Mouse (Mus musculus) stomach, embryonic 14.5 days (tissue): ENCODE data around the gene Gng8. TPM values are rescaled to one million over a fixed set of nuclear protein-coding genes. Genes with fewer than 3 reads are reported as not detected.

Experiments
- ATAC-seq: fragments of 200-750 bp; cut with Nextera tagmentation; 2 replicates; pipeline ENCODE4 v1.8.0; 2017; ENCODE audit warnings: low read depth, moderate TSS enrichment; ENCODE audit not compliant: insufficient number of reproducible peaks, insufficient read depth, low FRiP score
- H3K27ac ChIP-seq: fragments of 300-500 bp; sonication (generic); 2 replicates; pipeline ENCODE4 v1.5.1; 2014; ENCODE audit warnings: mild to moderate bottlenecking, low read length, moderate library complexity, mixed read lengths
- H3K27me3 ChIP-seq: fragments of 300-500 bp; sonication (generic); 2 replicates; pipeline ENCODE4 v1.6.1; 2014; ENCODE audit warnings: low read length, control low read depth, mixed read lengths; ENCODE audit not compliant: control insufficient read depth, insufficient read depth
- H3K36me3 ChIP-seq: fragments of 300-500 bp; sonication (generic); 2 replicates; pipeline ENCODE4 v1.6.1; 2014; ENCODE audit warnings: mild to moderate bottlenecking, control low read depth, low read length, moderate library complexity, mixed read lengths; ENCODE audit not compliant: control insufficient read depth, insufficient read depth
- H3K4me1 ChIP-seq: fragments of 300-500 bp; sonication (generic); 2 replicates; pipeline ENCODE4 v1.6.1; 2014; ENCODE audit warnings: low read length, control low read depth, mixed read lengths; ENCODE audit not compliant: control insufficient read depth, insufficient read depth
- H3K4me2 ChIP-seq: fragments of 300-500 bp; sonication (generic); replicated peaks from 2 replicates; pipeline ENCODE4 v1.6.1; 2014; ENCODE audit warnings: low read depth, low read length, control low read depth
- H3K4me3 ChIP-seq: fragments of 300-500 bp; sonication (generic); 2 replicates; pipeline ENCODE4 v1.5.1; 2014; ENCODE audit warnings: low read depth, low read length, control low read depth
- H3K9ac ChIP-seq: fragments of 300-500 bp; sonication (generic); replicated peaks from 2 replicates; pipeline ENCODE4 v1.6.1; 2014; ENCODE audit warnings: low read depth, mild to moderate bottlenecking, control low read depth, low read length, moderate library complexity, mixed read lengths
- H3K9me3 ChIP-seq: fragments of 300-500 bp; sonication (generic); 2 replicates; pipeline ENCODE4 v1.6.1; 2016; ENCODE audit warnings: low read depth, low read length, control low read depth; ENCODE audit not compliant: control insufficient read depth
- WGBS: fragments of 180-500 bp; shearing (Covaris S2); extraction: QIAGEN DNeasy Blood & Tissue Kit; methylation state at CpG from one replicate; pipeline ENCODE4 v1.1.7; 2014; 5-methylcytosine and 5-hydroxymethylcytosine counted together
- polyA plus RNA-seq: library from polyadenylated mRNA; unstranded; fragments of >200 nt; fragmentation: Nextera tagmentation; extraction: Ambion mirVana; gene quantifications from 2 replicates; pipeline ENCODE4 v1.2.1, GENCODE M21; 2014

Gene Gng8
- polyA plus RNA-seq, 1 experiment from 2014 or later, result 12.8 TPM

GRCm38 (mm10) chr7:16892352-16892730 is 755 bp downstream of the Gng8 start:
- ATAC-seq, result no peak
- peak overlapping the region; percentile 26 for H3K4me3 ChIP-seq
- peaks cover 4% of the 10 kb centered on the region for H3K36me3 ChIP-seq
- 42% methylated on average over 9 of the region's 9 CpGs for WGBS
- H3K4me2 ChIP-seq, result peak overlapping the region; percentile 59
- no peaks in the 10 kb centered on the region for H3K9me3 ChIP-seq
- no peak overlapping the region for H3K9ac ChIP-seq
- H3K4me1 ChIP-seq, result peaks cover 20% of the 10 kb centered on the region; the same call in 1 of the 2 replicates
- H3K27me3 ChIP-seq, result no peaks in the 10 kb centered on the region
- no peak overlapping the region for H3K27ac ChIP-seq

GRCm38 (mm10) chr7:16893612-16894011 is 2.0 kb downstream of the Gng8 start:
- no peak overlapping the region; the same call in 1 of the 2 replicates for H3K4me2 ChIP-seq
- H3K9me3 ChIP-seq, result no peaks in the 10 kb centered on the region
- no peak overlapping the region for H3K9ac ChIP-seq
- no peaks in the 10 kb centered on the region for H3K27me3 ChIP-seq
- peaks cover 20% of the 10 kb centered on the region; the same call in 1 of the 2 replicates for H3K4me1 ChIP-seq
- H3K27ac ChIP-seq, result no peak overlapping the region
- no peak overlapping the region for H3K4me3 ChIP-seq
- 12% methylated on average over 6 of the region's 6 CpGs for WGBS
- no peak for ATAC-seq
- no peaks in the 10 kb centered on the region; the same call in 1 of the 2 replicates for H3K36me3 ChIP-seq

- Histone ChIP-seq H3K4me1 (peaks cover 20% of the 10 kb centered on the region; the same call in 1 of the 2 replicates), H3K4me2 (0 out of 2 replicates have a peak overlapping the region, but pooled peaks have one; percentile 5), H3K36me3 (no peaks in the 10 kb centered on the region), H3K9me3 (no peaks in the 10 kb centered on the region), H3K9ac (no peak overlapping the region), H3K27ac (no peak overlapping the region), H3K4me3 (no peak overlapping the region), H3K27me3 (no peaks in the 10 kb centered on the region)
- no peak for ATAC-seq
- 16% methylated on average over 4 of the region's 4 CpGs for WGBS
Observed at GRCm38 (mm10) chr7:16894279-16894678, 2.7 kb downstream of the Gng8 start.

- H3K27me3 ChIP-seq, result no peaks in the 10 kb centered on the region
- peaks cover 20% of the 10 kb centered on the region; the same call in 1 of the 2 replicates for H3K4me1 ChIP-seq
- no peak overlapping the region for H3K27ac ChIP-seq
- H3K9ac ChIP-seq, result no peak overlapping the region
- under 1% methylated on average over 24 of the region's 24 CpGs for WGBS
- H3K4me2 ChIP-seq, result peak overlapping the region; percentile 40
- H3K4me3 ChIP-seq, result peak overlapping the region; percentile 9; the same call in 1 of the 2 replicates
- ATAC-seq, result no peak
- no peaks in the 10 kb centered on the region for H3K9me3 ChIP-seq
- no peaks in the 10 kb centered on the region for H3K36me3 ChIP-seq
Observed at GRCm38 (mm10) chr7:16895000-16895399, 3.4 kb downstream of the Gng8 start.

- H3K4me1 ChIP-seq, result peaks cover 18% of the 10 kb centered on the region; the same call in 1 of the 2 replicates
- peak overlapping the region; percentile 9; the same call in 1 of the 2 replicates for H3K4me3 ChIP-seq
- H3K4me2 ChIP-seq, result peak overlapping the region; percentile 40
- no peaks in the 10 kb centered on the region for H3K9me3 ChIP-seq
- no peak for ATAC-seq
- no peaks in the 10 kb centered on the region for H3K27me3 ChIP-seq
- no peak overlapping the region for H3K9ac ChIP-seq
- WGBS, result 25% methylated on average over 10 of the region's 10 CpGs
- H3K27ac ChIP-seq, result no peak overlapping the region
- no peaks in the 10 kb centered on the region for H3K36me3 ChIP-seq
Observed at GRCm38 (mm10) chr7:16895511-16895910, 3.9 kb downstream of the Gng8 start.

- Histone ChIP-seq H3K4me1 (peaks cover 7% of the 10 kb centered on the region), H3K4me2 (no peak overlapping the region), H3K27ac (no peak overlapping the region), H3K36me3 (no peaks in the 10 kb centered on the region), H3K27me3 (no peaks in the 10 kb centered on the region), H3K9me3 (no peaks in the 10 kb centered on the region), H3K9ac (no peak overlapping the region), H3K4me3 (no peak overlapping the region)
- 42% methylated on average over 5 of the region's 5 CpGs for WGBS
- no peak for ATAC-seq
Observed at GRCm38 (mm10) chr7:16900526-16900925, 8.9 kb downstream of the Gng8 start.

GRCm38 (mm10) chr7:16903439-16903955 is 11.9 kb downstream of the Gng8 start:
- H3K27me3 ChIP-seq, result no peaks in the 10 kb centered on the region
- no peaks in the 10 kb centered on the region for H3K9me3 ChIP-seq
- 85% methylated on average over 2 of the region's 2 CpGs for WGBS
- no peaks in the 10 kb centered on the region for H3K36me3 ChIP-seq
- no peak for ATAC-seq
- H3K4me1 ChIP-seq, result peaks cover 29% of the 10 kb centered on the region
- no peak overlapping the region for H3K27ac ChIP-seq
- H3K4me2 ChIP-seq, result no peak overlapping the region
- no peak overlapping the region for H3K9ac ChIP-seq
- no peak overlapping the region for H3K4me3 ChIP-seq

GRCm38 (mm10) chr7:16904120-16904675 is 12.6 kb downstream of the Gng8 start:
- 39% methylated on average over 10 of the region's 10 CpGs for WGBS

More at GRCm38 (mm10) chr7:16904120-16904675, 12.6 kb downstream of the Gng8 start:
- no peaks in the 10 kb centered on the region for H3K36me3 ChIP-seq
- H3K9ac ChIP-seq, result no peak overlapping the region
- H3K4me1 ChIP-seq, result peaks cover 35% of the 10 kb centered on the region
- no peak overlapping the region for H3K27ac ChIP-seq
- H3K4me3 ChIP-seq, result no peak overlapping the region
- no peaks in the 10 kb centered on the region for H3K9me3 ChIP-seq
- no peaks in the 10 kb centered on the region for H3K27me3 ChIP-seq
- H3K4me2 ChIP-seq, result no peak overlapping the region
- no peak for ATAC-seq
